Mouse (Mus musculus) limb, embryonic 14.5 days (tissue): ENCODE results near the gene Smo. TPM values are rescaled to one million over a fixed set of nuclear protein-coding genes. Genes with fewer than 3 reads are reported as not detected.

Source experiments
- ATAC-seq: fragments of 200-750 bp; cut with Nextera tagmentation; 2 replicates; pipeline ENCODE4 v1.8.0; 2017; ENCODE audit warnings: low read depth, moderate number of reproducible peaks, moderate TSS enrichment; ENCODE audit not compliant: low FRiP score
- DNase-seq: peaks from one replicate; pipeline ENCODE4 v3.0.0-alpha.2; 2015; ENCODE audit warnings: low spot score
- H3K27ac ChIP-seq: fragments of 300-500 bp; sonication (generic); replicated peaks from 2 replicates; pipeline ENCODE4 v1.5.1; 2014; ENCODE audit warnings: low read depth, mild to moderate bottlenecking, low read length, moderate library complexity, mixed read lengths
- H3K27me3 ChIP-seq: fragments of 300-500 bp; sonication (generic); 2 replicates; pipeline ENCODE4 v1.6.1; 2014; ENCODE audit warnings: low read length, mixed read lengths; ENCODE audit not compliant: control insufficient read depth, insufficient read depth
- H3K36me3 ChIP-seq: fragments of 300-500 bp; sonication (generic); 2 replicates; pipeline ENCODE4 v1.6.1; 2014; ENCODE audit warnings: mild to moderate bottlenecking, low read length, moderate library complexity, mixed read lengths; ENCODE audit not compliant: control insufficient read depth, insufficient read depth
- H3K4me1 ChIP-seq: fragments of 300-500 bp; sonication (generic); 2 replicates; pipeline ENCODE4 v1.6.1; 2014; ENCODE audit warnings: antibody characterized with exemption, low read length, mixed read lengths; ENCODE audit not compliant: control insufficient read depth, insufficient read depth
- H3K4me2 ChIP-seq: fragments of 300-500 bp; sonication (generic); replicated peaks from 2 replicates; pipeline ENCODE4 v1.6.1; 2014; ENCODE audit warnings: low read depth, mild to moderate bottlenecking, low read length, moderate library complexity; ENCODE audit not compliant: severe bottlenecking
- H3K4me3 ChIP-seq: fragments of 300-500 bp; sonication (generic); replicated peaks from 2 replicates; pipeline ENCODE4 v1.5.1; 2014; ENCODE audit warnings: low read length
- H3K9ac ChIP-seq: fragments of 300-500 bp; sonication (generic); 2 replicates; pipeline ENCODE4 v1.6.1; 2014; ENCODE audit warnings: mild to moderate bottlenecking, low read depth, low read length, moderate library complexity; ENCODE audit not compliant: severe bottlenecking
- H3K9me3 ChIP-seq: fragments of 300-500 bp; sonication (generic); 2 replicates; pipeline ENCODE4 v1.6.1; 2016; ENCODE audit warnings: low read length; ENCODE audit not compliant: control insufficient read depth
- POLR2A ChIP-seq: fragments of 200-500 bp; IDR thresholded peaks from 2 replicates; pipeline ENCODE4 v1.8.0; 2012; ENCODE audit warnings: inconsistent platforms, mild to moderate bottlenecking, moderate library complexity, borderline replicate concordance; ENCODE audit not compliant: insufficient read depth, insufficient read length; ENCODE audit errors: extremely low read depth
- WGBS: fragments of 180-500 bp; shearing (Covaris S2); extraction: QIAGEN DNeasy Blood & Tissue Kit; methylation state at CpG from one replicate; pipeline ENCODE4 v1.1.7; 2014; 5-methylcytosine and 5-hydroxymethylcytosine counted together
- polyA plus RNA-seq, 2 experiments: library from polyadenylated mRNA; depleted of rRNA in 1 of 2; stranded (reverse) in 1 of 2; unstranded in 1 of 2; fragments of >200 nt; fragmentation: Nextera tagmentation in 1 of 2; extraction: Ambion mirVana in 1 of 2; gene quantifications; 2 replicates each; pipeline versions ENCODE4 v1.2.1 to v1.2.3; 2012 to 2014

The Smo gene
- polyA plus RNA-seq, 2 experiments, result 58.1 to 104 TPM

GRCm38 (mm10) chr6:29770672-29771321, 35.5 kb downstream of the Smo start:
- Histone ChIP-seq H3K9ac (no peak overlapping the region), H3K9me3 (no peaks in the 10 kb centered on the region), H3K4me3 (no peak overlapping the region), H3K27me3 (no peaks in the 10 kb centered on the region), H3K36me3 (no peaks in the 10 kb centered on the region), H3K27ac (0 out of 2 replicates have a peak overlapping the region, but pooled peaks have one; percentile 38), H3K4me1 (peaks cover 4% of the 10 kb centered on the region; the same call in 1 of the 2 replicates), H3K4me2 (no peak overlapping the region)
- no peak for DNase-seq
- TF ChIP-seq POLR2A, result no peak
- WGBS, result 65% methylated on average over 2 of the region's 2 CpGs
- ATAC-seq, result no peak

DNA sequence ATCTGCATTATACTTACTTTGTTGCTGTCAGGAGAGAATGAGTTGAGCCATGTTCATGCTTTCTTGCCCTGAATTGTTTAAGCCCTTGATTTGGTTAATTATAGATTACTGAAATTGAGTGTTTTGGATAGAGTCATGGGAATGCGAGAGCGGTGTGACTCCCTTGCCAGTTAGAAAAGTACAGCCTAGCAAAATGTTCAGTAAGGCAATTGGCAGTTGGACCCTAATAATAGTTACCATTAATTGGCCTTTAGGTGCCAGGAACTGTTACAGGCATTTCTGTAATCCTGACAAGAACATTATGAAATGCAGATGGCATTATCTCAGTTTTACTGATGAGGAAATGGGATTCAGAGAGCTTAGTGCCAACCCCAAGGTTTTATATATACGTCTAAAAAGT, 36.9 kb downstream of the Smo start:
- H3K4me2 ChIP-seq, result no peak overlapping the region
- H3K9ac ChIP-seq, result no peak overlapping the region
- TF ChIP-seq POLR2A, result no peak
- no peak overlapping the region for H3K27ac ChIP-seq
- no peaks in the 10 kb centered on the region for H3K36me3 ChIP-seq
- H3K9me3 ChIP-seq, result no peaks in the 10 kb centered on the region
- 66% methylated on average over 3 of the region's 3 CpGs for WGBS
- H3K4me1 ChIP-seq, result peaks cover 4% of the 10 kb centered on the region; the same call in 1 of the 2 replicates
- DNase-seq (no peak), ATAC-seq (no peak)
- no peaks in the 10 kb centered on the region for H3K27me3 ChIP-seq
- no peak overlapping the region for H3K4me3 ChIP-seq

GRCm38 (mm10) chr6:29774161-29774560, 38.9 kb downstream of the Smo start:
- Histone ChIP-seq H3K9me3 (no peaks in the 10 kb centered on the region), H3K27me3 (no peaks in the 10 kb centered on the region), H3K36me3 (no peaks in the 10 kb centered on the region), H3K4me2 (no peak overlapping the region), H3K27ac (no peak overlapping the region), H3K4me3 (no peak overlapping the region), H3K4me1 (peaks cover 4% of the 10 kb centered on the region; the same call in 1 of the 2 replicates), H3K9ac (no peak overlapping the region)
- DNase-seq, result no peak
- ATAC-seq, result no peak
- TF ChIP-seq POLR2A, result no peak
- 56% methylated on average over 1 of the region's 1 CpGs for WGBS

DNA sequence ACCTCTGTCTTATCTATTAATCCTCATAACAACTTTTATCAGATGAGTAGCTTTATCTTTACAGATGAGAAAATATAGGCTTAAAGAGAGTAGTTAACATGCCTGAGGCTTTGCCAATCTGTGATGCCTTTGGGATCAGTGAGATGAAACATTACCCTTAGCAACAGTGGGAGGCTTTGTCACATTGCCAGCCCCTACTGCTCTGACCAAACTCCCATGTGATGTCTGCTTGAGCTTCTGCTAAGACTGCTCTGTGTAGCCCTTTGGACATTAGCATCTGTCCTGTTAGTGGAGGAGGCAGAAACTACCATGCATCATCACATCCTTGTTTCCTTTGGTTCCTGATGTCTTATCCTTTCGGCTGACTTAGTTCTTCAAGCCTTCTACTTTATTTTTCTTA, 40.3 kb downstream of the Smo start:
- ATAC-seq (no peak), DNase-seq (no peak)
- H3K4me3 ChIP-seq, result no peak overlapping the region
- H3K9ac ChIP-seq, result no peak overlapping the region
- no peak overlapping the region for H3K27ac ChIP-seq
- no peak overlapping the region for H3K4me2 ChIP-seq
- H3K36me3 ChIP-seq, result no peaks in the 10 kb centered on the region
- H3K9me3 ChIP-seq, result no peaks in the 10 kb centered on the region
- no peak for TF ChIP-seq POLR2A
- H3K27me3 ChIP-seq, result no peaks in the 10 kb centered on the region
- 87% methylated on average over 1 of the region's 1 CpGs for WGBS
- H3K4me1 ChIP-seq, result no peaks in the 10 kb centered on the region

DNA sequence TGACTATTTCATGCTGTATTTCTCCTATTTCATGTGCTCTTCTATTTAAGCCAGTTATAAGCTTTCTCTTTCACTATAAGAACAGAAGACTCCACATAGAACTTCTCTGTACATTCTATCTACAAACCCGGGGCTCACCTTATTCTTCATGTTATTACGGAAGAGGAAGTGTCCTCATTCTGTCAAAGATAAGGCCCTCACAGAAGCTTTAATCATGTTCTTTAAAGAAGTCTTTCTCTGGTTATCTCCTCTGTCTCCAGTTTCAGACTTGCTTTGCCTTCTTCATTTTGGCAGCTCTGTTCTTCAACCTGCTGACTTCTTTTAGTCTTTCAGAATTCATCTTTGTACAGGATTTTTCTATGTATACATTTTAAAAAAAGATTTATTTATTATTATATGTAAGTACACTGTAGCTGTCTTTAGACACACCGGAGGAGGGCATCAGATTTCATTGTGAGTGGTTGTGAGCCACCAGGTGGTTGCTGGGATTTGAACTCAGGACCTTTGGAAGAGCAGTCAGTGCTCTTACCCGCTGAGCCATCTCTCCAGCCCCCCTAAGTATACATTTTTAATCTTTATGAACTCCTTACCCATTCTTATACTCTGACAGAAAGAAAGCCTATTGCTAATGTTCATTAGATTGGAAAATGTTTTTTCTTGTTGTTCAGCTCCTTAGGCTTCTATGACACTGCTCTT, 41.4 kb downstream of the Smo start:
- H3K36me3 ChIP-seq, result no peaks in the 10 kb centered on the region
- H3K9me3 ChIP-seq, result no peaks in the 10 kb centered on the region
- H3K4me2 ChIP-seq, result no peak overlapping the region
- no peak for DNase-seq
- H3K4me1 ChIP-seq, result no peaks in the 10 kb centered on the region
- ATAC-seq, result no peak
- 89% methylated on average over 4 of the region's 4 CpGs for WGBS
- H3K27me3 ChIP-seq, result no peaks in the 10 kb centered on the region
- no peak overlapping the region for H3K27ac ChIP-seq
- H3K4me3 ChIP-seq, result no peak overlapping the region
- no peak overlapping the region for H3K9ac ChIP-seq
- no peak for TF ChIP-seq POLR2A
